Mouse (Mus musculus) left cerebral cortex, postnatal 36 days (tissue): Measurements from ENCODE around the gene Ifitm5. TPM values are rescaled to one million over a fixed set of nuclear protein-coding genes. Genes with fewer than 3 reads are reported as not detected.

Experiments used
- DNase-seq, 2 experiments: peaks; one replicate each; pipeline ENCODE4 v3.0.0; 2021 to 2022; ENCODE audit warnings: low spot score in 2 of 2, mixed read lengths in 1 of 2
- intact Hi-C: fragments of 180-260 bp; cut with DNase I; formaldehyde crosslinking; loops from one replicate; pipeline ENCODE4 v1.15.1; 2025
- total RNA-seq, 2 experiments: library from RNA; stranded (reverse); gene quantifications; 2 replicates each; pipeline ENCODE4 v1.2.3; 2021

Ifitm5 gene
- total RNA-seq, 2 experiments from 2014 or later: not detected

DNA sequence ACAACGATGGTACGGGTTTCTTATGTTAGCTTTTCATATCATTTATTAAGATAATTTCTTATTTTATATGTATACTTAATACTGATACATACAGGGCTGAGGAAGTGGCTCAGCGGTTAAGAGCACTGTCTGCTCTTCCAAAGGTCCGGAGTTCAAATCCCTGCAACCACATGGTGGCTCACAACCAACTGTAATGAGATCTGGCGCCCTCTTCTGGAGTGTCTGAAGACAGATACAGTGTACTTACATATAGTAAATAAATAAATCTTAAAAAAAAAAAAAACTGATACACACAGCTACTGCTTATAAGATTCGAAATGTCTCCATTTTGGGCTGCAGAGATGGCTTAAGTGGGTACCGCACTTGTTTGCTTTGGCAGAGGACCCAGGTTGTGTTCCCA lies 42.4 kb downstream of the Ifitm5 start:
- no peak for DNase-seq
- intact Hi-C loops: loop anchor here (5.0 kb wide), 1 partner anchor 270 kb away; no protein-coding TSS in a partner anchor

DNA sequence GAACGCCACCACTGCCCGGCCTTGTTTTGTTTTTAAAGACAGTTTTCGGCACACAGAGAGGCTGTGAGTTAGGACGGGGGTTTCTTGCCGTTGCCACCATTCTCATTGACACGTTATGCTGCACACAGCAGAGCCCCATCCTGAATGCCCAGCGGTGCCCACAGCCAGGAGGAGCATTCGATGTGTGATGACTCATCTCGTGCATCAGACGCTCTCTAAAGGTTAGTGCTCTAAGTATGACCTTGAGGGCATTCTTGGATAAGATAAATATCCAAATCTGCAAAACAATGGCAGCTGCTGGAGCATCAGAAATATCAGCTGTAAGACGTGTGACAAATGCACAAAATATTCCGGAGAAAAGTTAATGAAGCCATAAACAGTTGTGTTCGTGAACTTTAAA lies 43.0 kb downstream of the Ifitm5 start:
- no peak for DNase-seq
- intact Hi-C loops: loop anchor here (5.0 kb wide), 1 partner anchor 270 kb away; no protein-coding TSS in a partner anchor

DNA sequence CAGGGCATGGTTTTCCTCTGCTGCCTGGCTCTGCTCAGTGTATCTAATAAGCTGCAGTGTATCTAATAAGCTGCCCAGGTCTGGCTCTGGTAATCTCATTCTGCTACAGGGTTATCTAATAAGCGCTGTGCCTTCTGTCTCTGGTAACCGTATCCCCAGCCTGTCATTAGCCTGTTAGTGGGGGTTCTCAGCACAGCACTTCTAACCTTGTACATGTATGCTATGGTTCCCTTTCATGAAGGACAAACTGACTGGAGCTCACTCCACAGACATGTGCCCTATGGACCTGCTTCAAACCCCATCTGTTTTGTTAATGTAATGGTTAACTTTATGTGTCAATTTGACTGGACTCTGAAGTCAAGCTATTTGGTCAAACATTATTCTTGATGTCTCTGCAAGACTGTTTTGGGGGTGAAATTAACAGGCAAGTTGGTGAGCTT lies 44.4 kb downstream of the Ifitm5 start:
- DNase-seq: no peak
- intact Hi-C loops: loop anchor here (5.0 kb wide), 1 partner anchor 272 kb away; no protein-coding TSS in a partner anchor

DNA sequence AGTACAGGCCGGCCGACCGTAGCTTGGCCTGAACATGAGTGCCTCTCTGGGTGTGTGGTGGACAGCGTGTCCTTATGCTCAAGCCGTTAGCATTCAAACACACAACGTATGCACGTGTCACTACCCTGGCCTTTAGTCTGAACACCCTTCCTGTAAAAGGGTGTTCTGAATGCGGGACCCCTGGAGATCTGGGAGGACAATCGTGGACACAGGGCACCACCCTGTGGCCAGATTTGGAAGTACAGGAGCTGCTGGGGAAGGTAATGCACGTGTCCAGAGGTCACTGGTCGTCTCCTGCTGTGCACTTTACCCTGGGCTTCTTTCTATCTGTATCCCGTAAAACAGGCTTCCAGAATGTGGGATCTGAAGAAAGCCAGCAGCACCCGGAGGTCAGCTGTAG lies 46.9 kb downstream of the Ifitm5 start:
- intact Hi-C loops: loop anchor here (1.0 kb wide), 1 partner anchor 58 kb away; the partner anchor contains the start of gene Scgb1c1
- DNase-seq: peak; percentile 56 to 72

DNA sequence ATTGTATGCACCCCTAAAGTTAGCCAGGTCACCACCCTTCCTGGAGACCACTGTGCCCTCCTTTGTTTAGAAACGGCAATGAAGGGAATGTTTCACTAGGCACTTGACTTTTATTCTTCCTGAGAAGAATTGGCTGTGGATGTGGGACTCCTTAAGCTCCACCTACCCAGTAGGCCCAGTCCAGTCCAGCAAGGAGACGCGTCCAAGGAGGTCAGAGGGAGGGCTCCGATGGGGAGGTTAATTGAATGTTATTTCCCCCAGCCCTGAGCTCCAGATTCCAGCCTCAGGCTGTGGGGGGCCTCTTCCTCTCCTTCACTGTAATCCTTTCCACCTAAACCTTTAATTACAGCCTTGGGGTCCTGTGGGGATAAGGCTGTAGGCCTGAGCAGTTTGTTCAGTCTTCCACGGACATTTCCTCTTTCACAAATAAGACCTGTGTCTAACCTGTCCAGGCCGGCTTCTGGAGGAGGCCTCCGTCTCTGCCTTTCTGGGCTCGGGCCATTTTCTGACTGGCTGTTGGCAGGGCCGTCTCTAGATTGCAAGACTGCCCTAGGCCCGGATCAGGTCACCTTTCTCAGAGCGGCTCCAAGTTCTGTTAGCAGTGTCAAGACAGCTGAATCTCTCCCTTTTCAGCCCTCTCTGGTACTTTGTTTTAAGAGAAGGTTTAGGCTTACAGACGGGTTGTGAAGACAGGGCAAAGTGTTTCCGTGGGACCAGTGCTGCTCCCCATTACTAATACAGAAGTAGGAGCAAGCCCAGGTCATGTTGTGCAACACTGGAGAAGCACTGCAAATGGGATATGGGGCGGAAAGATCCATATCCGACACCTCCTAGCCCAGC lies 47.8 kb downstream of the Ifitm5 start:
- DNase-seq: no peak
- intact Hi-C loops: no loop called here

DNA sequence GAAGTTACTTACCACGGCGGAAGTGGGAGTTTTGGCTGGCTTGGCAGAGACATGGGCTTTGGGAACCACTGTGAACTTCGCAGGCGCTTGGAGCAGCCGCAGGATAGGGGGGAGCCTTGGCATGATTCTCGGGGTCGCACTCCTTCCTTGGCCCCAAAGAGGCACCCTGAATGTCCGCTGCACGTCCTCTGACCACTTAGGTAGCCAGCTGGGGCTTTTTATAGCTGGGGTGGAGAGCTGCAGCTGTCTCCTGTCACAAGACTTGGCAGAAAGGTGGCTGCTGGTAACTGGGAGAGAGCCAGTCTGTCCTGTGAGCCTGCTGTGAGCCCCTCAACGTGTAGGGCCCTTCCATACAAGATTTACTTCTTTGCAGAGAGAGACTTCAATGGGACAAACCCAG lies 49.9 kb downstream of the Ifitm5 start, which contains the start of gene Cox8b:
TSS of gene Cox8b (minus strand) at position 227 of the 400 bp plus-strand sequence.
- intact Hi-C loops: no loop called here
- no peak for DNase-seq

DNA sequence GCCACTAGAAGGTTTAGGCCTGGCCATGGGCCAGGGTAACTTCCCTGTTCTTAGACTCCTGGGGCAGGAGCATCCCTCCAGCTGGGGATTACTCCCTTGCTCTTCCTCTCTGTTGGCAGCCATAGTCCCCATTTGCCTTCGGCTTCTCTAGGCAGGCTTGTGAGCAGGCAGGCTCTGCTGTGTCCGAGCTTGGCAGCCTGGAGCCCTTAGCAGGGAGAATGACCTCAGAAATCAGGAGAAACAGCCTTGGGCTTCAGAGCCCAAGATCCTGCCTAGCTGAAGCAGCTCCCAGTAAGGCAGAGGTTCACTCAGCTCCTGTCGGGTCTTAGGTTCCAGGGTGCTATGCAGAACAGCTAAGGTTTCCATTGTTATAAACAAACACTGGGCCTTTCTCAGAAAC lies 51.0 kb downstream of the Ifitm5 start:
- no peak for DNase-seq
- intact Hi-C loops: no loop called here

Other genes with a start within 250 kb of the Ifitm5 start
- gene Cyp2e1, start 186.6 kb downstream of the Ifitm5 start, total RNA-seq: not detected
- under 1 TPM; 0.22 to 0.54 TPM for gene Syce1, start 162.4 kb downstream of the Ifitm5 start, total RNA-seq
- gene Zfp941, start 128.1 kb downstream of the Ifitm5 start, total RNA-seq: 10 to 100 TPM; 22.2 to 31.0 TPM
- gene Urah, start 115.3 kb downstream of the Ifitm5 start, total RNA-seq: 1 to 10 TPM; 2.1 to 8.4 TPM
- gene Scgb1c1, start 104.7 kb downstream of the Ifitm5 start, total RNA-seq: not detected
- gene Odf3, start 102.5 kb downstream of the Ifitm5 start, total RNA-seq: not detected
- gene Gm45785, start 94.0 kb downstream of the Ifitm5 start, total RNA-seq: 1 to 10 TPM in 1 of 2 experiments, not detected in 1; 2.3 TPM
- gene Ric8a, start 93.3 kb downstream of the Ifitm5 start, total RNA-seq: 10 to 100 TPM; 68.2 to 68.7 TPM
- 10 to 100 TPM; 22.5 to 27.3 TPM for gene Bet1l, start 92.7 kb downstream of the Ifitm5 start, total RNA-seq
- gene Psmd13, start 68.3 kb downstream of the Ifitm5 start, total RNA-seq: 100 to 1,000 TPM; 106 to 113 TPM
- 10 to 100 TPM; 73.1 to 78.5 TPM for gene Sirt3, start 68.0 kb downstream of the Ifitm5 start, total RNA-seq
- not detected for gene Cox8b, start 49.8 kb downstream of the Ifitm5 start, total RNA-seq
- under 1 TPM; 0.47 to 0.54 TPM for gene Nlrp6, start 29.4 kb downstream of the Ifitm5 start, total RNA-seq
- gene Pgghg, start 8.9 kb downstream of the Ifitm5 start, total RNA-seq: 1 to 10 TPM; 3.3 to 5.8 TPM
- gene Gm45717, start 5.6 kb upstream of the Ifitm5 start, total RNA-seq: not detected
- gene Ifitm2, start 5.7 kb upstream of the Ifitm5 start, total RNA-seq: 10 to 100 TPM; 12.3 to 14.0 TPM
- 1 to 10 TPM; 3.6 to 4.2 TPM for gene Ifitm1, start 16.9 kb upstream of the Ifitm5 start, total RNA-seq
- 10 to 100 TPM in 1 of 2 experiments, 1 to 10 TPM in 1; 9.6 to 14.3 TPM for gene Ifitm3, start 60.5 kb upstream of the Ifitm5 start, total RNA-seq
- gene Ifitm6, start 67.6 kb upstream of the Ifitm5 start, total RNA-seq: not detected
- gene Gm17387, start 78.8 kb upstream of the Ifitm5 start, total RNA-seq: not detected
- 10 to 100 TPM; 84.4 to 86.3 TPM for gene B4galnt4, start 110.8 kb upstream of the Ifitm5 start, total RNA-seq
- gene Pkp3, start 127.9 kb upstream of the Ifitm5 start, total RNA-seq: not detected
- gene Sigirr, start 150.3 kb upstream of the Ifitm5 start, total RNA-seq: 1 to 10 TPM; 1.7 to 2.8 TPM
- gene Ano9, start 167.5 kb upstream of the Ifitm5 start, total RNA-seq: not detected
- gene Ptdss2, start 172.1 kb upstream of the Ifitm5 start, total RNA-seq: 10 to 100 TPM; 45.1 to 52.1 TPM
- gene Rnh1, start 222.6 kb upstream of the Ifitm5 start, total RNA-seq: 10 to 100 TPM; 33.6 to 36.2 TPM
- gene Hras, start 243.7 kb upstream of the Ifitm5 start, total RNA-seq: 100 to 1,000 TPM; 256 to 304 TPM
- gene Lrrc56, start 243.9 kb upstream of the Ifitm5 start, total RNA-seq: 1 to 10 TPM; 3.5 to 4.7 TPM